Mouse (Mus musculus): Measurements from ENCODE around the gene 1700023F06Rik.

- TF ChIP-seq CTCF (IDR thresholded peaks at IDR 0.05; ENCODE audit: extremely low read depth, insufficient read depth, insufficient read length, insufficient replicate concordance), result no peak
- no peak for TF ChIP-seq POLR2A (IDR thresholded peaks at IDR 0.05; ENCODE audit: low read depth, low read length)
Observed at GRCm38 (mm10) chr11:103181911-103182310, 26.4 kb downstream of the 1700023F06Rik start.

All from spleen, adult 2 months (tissue).